Mouse (Mus musculus) neutrophil, adult 83 days (primary cell): ENCODE measurements around the gene Mylip. TPM values are rescaled to one million over a fixed set of nuclear protein-coding genes. Genes with fewer than 3 reads are reported as not detected.

ENCODE experiments used
- total RNA-seq, 2 experiments: library from RNA; stranded (reverse); gene quantifications; one replicate each; pipeline ENCODE4 v1.2.4; 2023

The Mylip gene
- total RNA-seq = 10 to 100 TPM; 18.5 to 21.2 TPM

DNA sequence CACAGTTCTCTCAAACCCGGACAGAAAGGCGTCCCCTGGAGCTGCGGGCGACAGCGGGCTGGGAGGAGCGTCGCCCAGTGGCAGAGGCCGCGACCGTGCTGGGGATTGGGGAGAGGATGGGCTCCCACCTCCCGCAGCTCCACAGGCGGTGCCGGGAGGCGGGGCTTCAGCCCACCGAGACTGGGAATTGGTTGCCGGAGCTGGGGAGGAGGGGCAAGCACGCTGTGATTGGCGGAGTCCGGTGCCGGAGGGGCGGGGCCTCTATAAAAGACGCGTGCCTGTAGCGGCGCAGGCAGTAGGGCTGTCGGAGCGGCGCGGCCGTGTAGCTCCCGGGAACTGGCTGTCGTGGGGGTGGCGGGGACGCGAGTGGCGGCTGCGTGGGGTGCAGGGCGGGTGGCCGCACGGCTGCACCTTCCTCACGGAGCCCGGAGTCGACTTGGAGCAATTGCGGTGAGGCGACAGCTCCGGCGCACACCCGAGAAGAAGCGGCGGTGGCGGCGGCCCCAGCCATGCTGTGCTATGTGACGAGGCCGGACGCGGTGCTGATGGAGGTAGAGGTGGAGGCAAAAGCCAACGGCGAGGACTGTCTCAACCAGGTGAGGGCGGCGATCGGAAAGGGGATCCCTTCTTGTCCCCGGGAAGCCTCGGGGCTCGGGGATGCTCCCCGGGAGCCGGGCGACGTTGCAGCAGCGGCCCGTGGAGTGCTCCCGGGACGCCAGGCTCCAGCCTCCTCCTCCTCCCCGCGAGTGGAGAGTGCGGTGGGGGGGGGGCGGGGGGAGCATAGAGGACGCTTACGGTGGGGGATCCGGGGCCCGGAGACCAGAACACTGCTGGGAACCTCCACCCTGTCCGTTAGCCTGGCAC, at the start of gene Mylip:
TSS of gene Mylip (plus strand) at position 295 of the 864 bp plus-strand sequence.

Other genes with a start within 250 kb of the Mylip start
- 1 to 10 TPM; 1.7 to 1.8 TPM for gene Gmpr, start 117.7 kb downstream of the Mylip start, total RNA-seq